Comparison of ENCODE assay signal across 8 mouse cellular contexts in genomic region chr7:13023928-13024731, GRCm38 (mm10). TPM values are rescaled to one million over a fixed set of nuclear protein-coding genes. Genes with fewer than 3 reads are reported as not detected.
DNase-seq lines count a peak whose midpoint lies in the region; ATAC-seq and TF ChIP-seq lines count a peak whose summit lies in the region.

No protein-coding gene starts in this region.

- H3K9ac ChIP-seq in forebrain, embryonic 15.5 days (replicated peaks): peak overlapping the region; percentile 79
- peak overlapping the region; percentile 93 for H3K9ac ChIP-seq in neural tube, embryonic 14.5 days (replicated peaks; ENCODE audit: low read depth, low read length)

- peaks cover 41% of the 10 kb centered on the region for H3K36me3 ChIP-seq in G1E (replicated peaks)
- H3K36me3 ChIP-seq in forebrain, embryonic 15.5 days: peaks cover 34% of the 10 kb centered on the region
- peaks cover 32% of the 10 kb centered on the region for H3K36me3 ChIP-seq in neural tube, embryonic 14.5 days (ENCODE audit: control insufficient read depth, insufficient read depth, low read length)
- peaks cover 8% of the 10 kb centered on the region for H3K36me3 ChIP-seq in testis, adult 2 months (ENCODE audit: control insufficient read depth, insufficient read depth, low read length)

- peaks cover 52% of the 10 kb centered on the region for H3K4me1 ChIP-seq in G1E (ENCODE audit: insufficient read depth, low read depth, low read length)
- peaks cover 30% of the 10 kb centered on the region for H3K4me1 ChIP-seq in forebrain, embryonic 15.5 days
- H3K4me1 ChIP-seq in neural tube, embryonic 14.5 days (ENCODE audit: control insufficient read depth, insufficient read depth, low read length): peaks cover 18% of the 10 kb centered on the region
- peaks cover 5% of the 10 kb centered on the region for H3K4me1 ChIP-seq in testis, adult 2 months (ENCODE audit: control insufficient read depth, insufficient read depth, low read length)

- H3K4me3 ChIP-seq in G1E (ENCODE audit: low read depth, low read length): peak overlapping the region; percentile 90
- peak overlapping the region; percentile 52 for H3K4me3 ChIP-seq in forebrain, embryonic 15.5 days
- H3K4me3 ChIP-seq in neural tube, embryonic 14.5 days (ENCODE audit: low read depth, low read length): peak overlapping the region; percentile 74
- H3K4me3 ChIP-seq in testis, adult 2 months (ENCODE audit: control insufficient read depth, low read depth, low read length): peak overlapping the region; percentile 97

- H3K9me3 ChIP-seq in G1E (replicated peaks): no peaks in the 10 kb centered on the region
- H3K9me3 ChIP-seq in forebrain, embryonic 15.5 days: no peaks in the 10 kb centered on the region
- H3K9me3 ChIP-seq in neural tube, embryonic 14.5 days (ENCODE audit: control insufficient read depth, low read length): no peaks in the 10 kb centered on the region

- no peaks in the 10 kb centered on the region for H3K27me3 ChIP-seq in G1E (ENCODE audit: insufficient read depth, low read length)
- no peaks in the 10 kb centered on the region for H3K27me3 ChIP-seq in forebrain, embryonic 15.5 days
- no peaks in the 10 kb centered on the region for H3K27me3 ChIP-seq in neural tube, embryonic 14.5 days (ENCODE audit: control insufficient read depth, insufficient read depth, low read length)
- H3K27me3 ChIP-seq in testis, adult 2 months (ENCODE audit: control insufficient read depth, insufficient read depth, low read length): no peaks in the 10 kb centered on the region

- H3K4me2 ChIP-seq in forebrain, embryonic 15.5 days (replicated peaks): peak overlapping the region; percentile 96
- H3K4me2 ChIP-seq in neural tube, embryonic 14.5 days (ENCODE audit: low read depth, low read length): peak overlapping the region; percentile 87

- intact Hi-C loops in heart, postnatal 25 days (cut with DNase I): no loop called here

- H3K27ac ChIP-seq in forebrain, embryonic 15.5 days (replicated peaks): peak overlapping the region; percentile 96
- peak overlapping the region; percentile 98 for H3K27ac ChIP-seq in neural tube, embryonic 14.5 days (ENCODE audit: low read depth, low read length)
- peak overlapping the region; percentile 100 for H3K27ac ChIP-seq in testis, adult 2 months (ENCODE audit: control insufficient read depth, insufficient read depth, low read depth, low read length)

- DNase-seq in G1E (ENCODE audit: low spot score): peak; percentile 90
- DNase-seq in cerebellum, adult 11-12 months: peak; percentile 96
- DNase-seq in heart, postnatal 25 days (ENCODE audit: low spot score): peak; percentile 84
- DNase-seq in layer of hippocampus, adult 18-20 months (ENCODE audit: low spot score in 2 of 2): peak; percentile 92 to 97
- DNase-seq in lung, adult 18-20 months: peak; percentile 88 to 89

- WGBS in forebrain, embryonic 15.5 days: 0% methylated on average over 88 of the region's 95 CpGs
- WGBS in neural tube, embryonic 14.5 days: under 1% methylated on average over 88 of the region's 95 CpGs

- TF ChIP-seq POLR2A in testis, adult 2 months (IDR thresholded peaks at IDR 0.05; ENCODE audit: control insufficient read depth, low read depth, low read length): peak; percentile 93

- peak; percentile 72 for ATAC-seq in G1E (ENCODE audit: extremely low read depth, insufficient number of reproducible peaks, low FRiP score, poor library complexity, severe bottlenecking)
- ATAC-seq in forebrain, embryonic 15.5 days (replicated peaks): peak; percentile 88
- ATAC-seq in neural tube, embryonic 14.5 days (ENCODE audit: low read depth): peak; percentile 88

- TF ChIP-seq CTCF in G1E (IDR thresholded peaks at IDR 0.05; ENCODE audit: low read depth, low read length): no peak
- TF ChIP-seq CTCF in testis, adult 2 months (IDR thresholded peaks at IDR 0.05; ENCODE audit: control insufficient read depth, insufficient read depth, insufficient replicate concordance, low read depth, low read length): no peak

RNA-seq across cellular contexts. Expression of gene Chmp2a, which starts 10.5 kb away (rescaled TPM):
- total RNA-seq in G1E (2014; fragmentation: Nextera tagmentation) (148 and 163 TPM in 2 replicates), G1E (2017) (178 and 188 TPM in 2 replicates)
- 141 and 289 TPM in 2 replicates for polyA plus RNA-seq in G1E (2012)
- polyA plus RNA-seq in forebrain, embryonic 15.5 days (2015; fragmentation: Nextera tagmentation; extraction: Ambion mirVana): 180 and 184 TPM in 2 replicates
- 100 to 1,000 TPM; 120 to 122 TPM for total RNA-seq in heart, postnatal 25 days (2021)
- 100 to 1,000 TPM; 146 to 159 TPM for total RNA-seq in layer of hippocampus, adult 18-20 months (2021)
- 196 and 199 TPM in 2 replicates for polyA plus RNA-seq in neural tube, embryonic 14.5 days (2014; fragmentation: Nextera tagmentation; extraction: Ambion mirVana)
- polyA plus RNA-seq in testis, adult 2 months (2012; rRNA removed): 107 and 115 TPM in 2 replicates

RNA-seq across cellular contexts. Expression of gene Ube2m, which starts 13.9 kb away (rescaled TPM):
- 250 and 290 TPM in 2 replicates for total RNA-seq in G1E (2014; fragmentation: Nextera tagmentation)
- 151 and 162 TPM in 2 replicates for total RNA-seq in G1E (2017)
- polyA plus RNA-seq in G1E (2012): 150 and 170 TPM in 2 replicates
- 118 and 131 TPM in 2 replicates for polyA plus RNA-seq in forebrain, embryonic 15.5 days (2015; fragmentation: Nextera tagmentation; extraction: Ambion mirVana)
- total RNA-seq in heart, postnatal 25 days (2021): 100 to 1,000 TPM; 190 to 199 TPM
- 100 to 1,000 TPM; 196 to 202 TPM for total RNA-seq in layer of hippocampus, adult 18-20 months (2021)
- 142 and 146 TPM in 2 replicates for polyA plus RNA-seq in neural tube, embryonic 14.5 days (2014; fragmentation: Nextera tagmentation; extraction: Ambion mirVana)
- 377 and 399 TPM in 2 replicates for polyA plus RNA-seq in testis, adult 2 months (2012; rRNA removed)

RNA-seq across cellular contexts. Expression of gene Zbtb45, which starts 14.3 kb away (rescaled TPM):
- total RNA-seq in G1E (2014; fragmentation: Nextera tagmentation) (9.6 and 12.6 TPM in 2 replicates), G1E (2017) (8.7 and 9.0 TPM in 2 replicates)
- polyA plus RNA-seq in G1E (2012): 99.1 and 126 TPM in 2 replicates
- 40.4 and 44.2 TPM in 2 replicates for polyA plus RNA-seq in forebrain, embryonic 15.5 days (2015; fragmentation: Nextera tagmentation; extraction: Ambion mirVana)
- total RNA-seq in heart, postnatal 25 days (2021): 10 to 100 TPM in 1 of 2 experiments, 1 to 10 TPM in 1; 7.3 to 10.9 TPM
- total RNA-seq in layer of hippocampus, adult 18-20 months (2021): 10 to 100 TPM; 33.2 to 34.3 TPM
- 36.0 and 40.5 TPM in 2 replicates for polyA plus RNA-seq in neural tube, embryonic 14.5 days (2014; fragmentation: Nextera tagmentation; extraction: Ambion mirVana)
- 4.3 and 5.6 TPM in 2 replicates for polyA plus RNA-seq in testis, adult 2 months (2012; rRNA removed)

RNA-seq across cellular contexts. Expression of gene Trim28, which starts 25.2 kb away (rescaled TPM):
- 324 and 384 TPM in 2 replicates for total RNA-seq in G1E (2014; fragmentation: Nextera tagmentation)
- total RNA-seq in G1E (2017): 506 and 524 TPM in 2 replicates
- 193 and 221 TPM in 2 replicates for polyA plus RNA-seq in G1E (2012)
- 252 and 278 TPM in 2 replicates for polyA plus RNA-seq in forebrain, embryonic 15.5 days (2015; fragmentation: Nextera tagmentation; extraction: Ambion mirVana)
- 10 to 100 TPM; 86.8 to 96.2 TPM for total RNA-seq in heart, postnatal 25 days (2021)
- 100 to 1,000 TPM; 216 to 246 TPM for total RNA-seq in layer of hippocampus, adult 18-20 months (2021)
- 251 and 280 TPM in 2 replicates for polyA plus RNA-seq in neural tube, embryonic 14.5 days (2014; fragmentation: Nextera tagmentation; extraction: Ambion mirVana)
- polyA plus RNA-seq in testis, adult 2 months (2012; rRNA removed): 507 and 516 TPM in 2 replicates

RNA-seq across cellular contexts. Expression of gene Slc27a5, which starts 26.1 kb away (rescaled TPM):
- not detected in 2 replicates for total RNA-seq in G1E (2014; fragmentation: Nextera tagmentation)
- total RNA-seq in G1E (2017): 0.12 and 0.22 TPM in 2 replicates
- polyA plus RNA-seq in G1E (2012): not detected in 2 replicates
- polyA plus RNA-seq in forebrain, embryonic 15.5 days (2015; fragmentation: Nextera tagmentation; extraction: Ambion mirVana): 0.20 and 0.50 TPM in 2 replicates
- total RNA-seq in heart, postnatal 25 days (2021): not detected
- under 1 TPM in 1 of 2 experiments, not detected in 1; 0.57 TPM for total RNA-seq in layer of hippocampus, adult 18-20 months (2021)
- polyA plus RNA-seq in neural tube, embryonic 14.5 days (2014; fragmentation: Nextera tagmentation; extraction: Ambion mirVana): 0.17 and 0.37 TPM in 2 replicates
- polyA plus RNA-seq in testis, adult 2 months (2012; rRNA removed): 0.06 and 0.14 TPM in 2 replicates

Comparison
In these comparisons a context has a peak if more than half of its experiments do, and no peak if none do; other contexts are left out.
1. Peak in every context shown above with its lines: DNase-seq, ATAC-seq, H3K4me3 ChIP-seq and H3K27ac ChIP-seq.